Mouse (Mus musculus) ES-Bruce4 (cell line): ENCODE measurements around the gene Pfkm.

ENCODE experiments used
- CTCF ChIP-seq: IDR thresholded peaks from one replicate; pipeline ENCODE4 v1.8.1; 2011; ENCODE audit warnings: low read depth, low read length
- EP300 ChIP-seq: IDR thresholded peaks from 2 replicates; pipeline ENCODE4 v1.6.1; 2011; ENCODE audit warnings: low read depth, low read length; ENCODE audit not compliant: insufficient read depth

DNA sequence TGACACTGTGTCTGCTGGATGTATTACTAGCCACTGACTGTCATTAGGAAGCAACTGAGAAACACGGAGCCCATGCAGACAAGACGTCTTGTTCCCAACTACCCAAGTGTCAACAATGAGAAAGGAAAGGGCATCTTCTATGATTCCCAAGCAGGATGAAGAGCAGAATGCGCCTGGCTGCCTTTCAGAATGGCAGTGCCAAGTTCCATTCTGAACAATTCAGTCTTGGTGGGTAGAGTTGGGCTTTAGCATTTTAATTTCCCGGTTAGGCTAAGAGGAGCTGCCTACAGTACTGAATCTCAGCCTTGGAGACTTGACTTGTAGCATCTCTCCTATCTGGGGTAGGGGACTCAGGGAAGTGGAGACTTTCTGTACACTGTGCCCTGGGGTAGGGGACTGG lies 41.6 kb downstream of the Pfkm start:
- no peak for TF ChIP-seq CTCF
- TF ChIP-seq EP300: no peak
